Mouse (Mus musculus) layer of hippocampus, adult 8-10 months (tissue): ENCODE measurements around the gene Dnah17. TPM values are rescaled to one million over a fixed set of nuclear protein-coding genes. Genes with fewer than 3 reads are reported as not detected.

Experiments used
- DNase-seq, 2 experiments: peaks; one replicate each; pipeline ENCODE4 v3.0.0; 2022; ENCODE audit warnings: low spot score in 2 of 2
- total RNA-seq, 4 experiments: library from RNA; stranded (reverse); gene quantifications; 2 replicates each; pipeline ENCODE4 v1.2.4; 2022

The Dnah17 gene
- total RNA-seq, 4 experiments from 2014 or later = 0.07 to 0.09 TPM; not detected in 2

GRCm38 (mm10) chr11:118024111-118024510 is 106.3 kb downstream of the Dnah17 start:
- DNase-seq = no peak

- no peak for DNase-seq
Measured at GRCm38 (mm10) chr11:118023475-118023874, 107.0 kb downstream of the Dnah17 start.

- peak; percentile 50 to 74 for DNase-seq
Measured at GRCm38 (mm10) chr11:118021806-118022205, 108.6 kb downstream of the Dnah17 start.

- no peak for DNase-seq
Measured at GRCm38 (mm10) chr11:118018328-118018727, 112.1 kb downstream of the Dnah17 start.

GRCm38 (mm10) chr11:118015381-118016145 is 114.9 kb downstream of the Dnah17 start:
- no peak for DNase-seq

- no peak for DNase-seq
Measured at GRCm38 (mm10) chr11:118014391-118014995, 115.9 kb downstream of the Dnah17 start.

- no peak for DNase-seq
Measured at GRCm38 (mm10) chr11:118013339-118013738, 117.1 kb downstream of the Dnah17 start.

- DNase-seq = no peak
Measured at GRCm38 (mm10) chr11:118012595-118012994, 117.8 kb downstream of the Dnah17 start.

- DNase-seq = no peak
Measured at GRCm38 (mm10) chr11:118009865-118010571, 120.4 kb downstream of the Dnah17 start.

- DNase-seq = no peak
Measured at GRCm38 (mm10) chr11:118008843-118009242, 121.6 kb downstream of the Dnah17 start.

GRCm38 (mm10) chr11:118008144-118008805 is 122.2 kb downstream of the Dnah17 start:
- DNase-seq = no peak

GRCm38 (mm10) chr11:118007460-118008143 is 122.8 kb downstream of the Dnah17 start:
- DNase-seq = no peak

GRCm38 (mm10) chr11:118004217-118004616 is 126.2 kb downstream of the Dnah17 start:
- DNase-seq = no peak

GRCm38 (mm10) chr11:118003718-118004117 is 126.7 kb downstream of the Dnah17 start:
- DNase-seq = no peak

- DNase-seq = no peak
Measured at GRCm38 (mm10) chr11:118003176-118003575, 127.3 kb downstream of the Dnah17 start.

- no peak for DNase-seq
Measured at GRCm38 (mm10) chr11:118000565-118001215, 129.7 kb downstream of the Dnah17 start.

GRCm38 (mm10) chr11:118000083-118000482 is 130.4 kb downstream of the Dnah17 start:
- no peak for DNase-seq

- no peak for DNase-seq
Measured at GRCm38 (mm10) chr11:117999260-117999934, 131.0 kb downstream of the Dnah17 start.

- no peak for DNase-seq
Measured at GRCm38 (mm10) chr11:117998356-117998755, 132.1 kb downstream of the Dnah17 start.

- DNase-seq = no peak
Measured at GRCm38 (mm10) chr11:117997085-117997484, 133.3 kb downstream of the Dnah17 start.
